Mouse (Mus musculus) liver, embryonic 13.5 days (tissue): Measurements from ENCODE around the gene Cpm. TPM values are rescaled to one million over a fixed set of nuclear protein-coding genes. Genes with fewer than 3 reads are reported as not detected.

ENCODE experiments used
- ATAC-seq: fragments of 200-750 bp; cut with Nextera tagmentation; 2 replicates; pipeline ENCODE4 v1.8.0; 2017; ENCODE audit warnings: low read depth, mild to moderate bottlenecking, moderate number of reproducible peaks, moderate library complexity
- DNase-seq: peaks from one replicate; pipeline ENCODE4 v3.0.0; 2022
- H3K27ac ChIP-seq: fragments of 300-500 bp; sonication (generic); 2 replicates; pipeline ENCODE4 v1.5.1; 2015; ENCODE audit warnings: moderate library complexity, mild to moderate bottlenecking, inconsistent platforms
- H3K27me3 ChIP-seq: fragments of 300-500 bp; sonication (generic); 2 replicates; pipeline ENCODE4 v1.6.1; 2015; ENCODE audit warnings: mild to moderate bottlenecking, inconsistent platforms
- H3K36me3 ChIP-seq: fragments of 300-500 bp; sonication (generic); 2 replicates; pipeline ENCODE4 v1.6.1; 2015; ENCODE audit warnings: mild to moderate bottlenecking, inconsistent platforms
- H3K4me1 ChIP-seq: fragments of 300-500 bp; sonication (generic); replicated peaks from 2 replicates; pipeline ENCODE4 v1.6.1; 2015; ENCODE audit warnings: inconsistent platforms
- H3K4me2 ChIP-seq: fragments of 300-500 bp; sonication (generic); 2 replicates; pipeline ENCODE4 v1.6.1; 2015; ENCODE audit warnings: inconsistent platforms, mild to moderate bottlenecking, moderate library complexity
- H3K4me3 ChIP-seq: fragments of 300-500 bp; sonication (generic); replicated peaks from 2 replicates; pipeline ENCODE4 v1.5.1; 2015; ENCODE audit warnings: mild to moderate bottlenecking, inconsistent platforms
- H3K9ac ChIP-seq: fragments of 300-500 bp; sonication (generic); 2 replicates; pipeline ENCODE4 v1.6.1; 2015; ENCODE audit warnings: mild to moderate bottlenecking, inconsistent platforms
- H3K9me3 ChIP-seq: fragments of 300-500 bp; sonication (generic); replicated peaks from 2 replicates; pipeline ENCODE4 v1.6.1; 2016; ENCODE audit warnings: inconsistent platforms
- WGBS: fragments of 180-500 bp; shearing (Covaris S2); methylation state at CpG from one replicate; pipeline ENCODE4 v1.1.7; 2015; ENCODE audit not compliant: insufficient replicate concordance; 5-methylcytosine and 5-hydroxymethylcytosine counted together
- polyA plus RNA-seq: library from polyadenylated mRNA; unstranded; fragments of >200 nt; fragmentation: Nextera tagmentation; extraction: Ambion mirVana; gene quantifications from 2 replicates; pipeline ENCODE4 v1.2.1, GENCODE M21; 2015

Cpm gene
- polyA plus RNA-seq, 1 experiment from 2014 or later = 19.3 TPM

- no peak for ATAC-seq
- DNase-seq = no peak
- no peak overlapping the region for H3K4me3 ChIP-seq
- H3K36me3 ChIP-seq = no peaks in the 10 kb centered on the region
- no peak overlapping the region for H3K27ac ChIP-seq
- H3K9me3 ChIP-seq = no peaks in the 10 kb centered on the region
- 76% methylated on average over 9 of the region's 9 CpGs for WGBS
- H3K4me1 ChIP-seq = peaks cover 12% of the 10 kb centered on the region
- H3K9ac ChIP-seq = no peak overlapping the region
- 0 out of 2 replicates have a peak, but pooled peaks cover 3% of the 10 kb centered on the region for H3K27me3 ChIP-seq
- no peak overlapping the region for H3K4me2 ChIP-seq
These were observed 12.8 kb downstream of the Cpm start for GRCm38 (mm10) chr10:117642201-117642450.

GRCm38 (mm10) chr10:117642491-117643262 lies 13.4 kb downstream of the Cpm start:
- no peak overlapping the region for H3K4me3 ChIP-seq
- DNase-seq = no peak
- peaks cover 12% of the 10 kb centered on the region for H3K4me1 ChIP-seq
- H3K27me3 ChIP-seq = 0 out of 2 replicates have a peak, but pooled peaks cover 3% of the 10 kb centered on the region
- H3K9ac ChIP-seq = no peak overlapping the region
- WGBS = 75% methylated on average over 15 of the region's 15 CpGs
- ATAC-seq = no peak
- no peak overlapping the region for H3K27ac ChIP-seq
- no peaks in the 10 kb centered on the region for H3K36me3 ChIP-seq
- H3K4me2 ChIP-seq = no peak overlapping the region
- H3K9me3 ChIP-seq = no peaks in the 10 kb centered on the region

GRCm38 (mm10) chr10:117643302-117643701 lies 14.0 kb downstream of the Cpm start:
- Histone ChIP-seq H3K4me2 (no peak overlapping the region), H3K4me1 (peaks cover 12% of the 10 kb centered on the region), H3K36me3 (no peaks in the 10 kb centered on the region), H3K4me3 (no peak overlapping the region), H3K9me3 (no peaks in the 10 kb centered on the region), H3K27me3 (0 out of 2 replicates have a peak, but pooled peaks cover 3% of the 10 kb centered on the region), H3K9ac (no peak overlapping the region), H3K27ac (no peak overlapping the region)
- 56% methylated on average over 6 of the region's 6 CpGs for WGBS
- ATAC-seq (no peak), DNase-seq (no peak)

GRCm38 (mm10) chr10:117643711-117644428 lies 14.6 kb downstream of the Cpm start:
- Histone ChIP-seq H3K4me2 (no peak overlapping the region), H3K4me3 (no peak overlapping the region), H3K36me3 (no peaks in the 10 kb centered on the region), H3K9me3 (no peaks in the 10 kb centered on the region), H3K27ac (no peak overlapping the region), H3K4me1 (peaks cover 12% of the 10 kb centered on the region), H3K27me3 (0 out of 2 replicates have a peak, but pooled peaks cover 3% of the 10 kb centered on the region), H3K9ac (no peak overlapping the region)
- DNase-seq (no peak), ATAC-seq (no peak)
- WGBS = 72% methylated on average over 12 of the region's 12 CpGs

- WGBS = 83% methylated on average over 8 of the region's 8 CpGs
- H3K27me3 ChIP-seq = 0 out of 2 replicates have a peak, but pooled peaks cover 3% of the 10 kb centered on the region
- no peaks in the 10 kb centered on the region for H3K36me3 ChIP-seq
- DNase-seq (no peak), ATAC-seq (no peak)
- no peak overlapping the region for H3K27ac ChIP-seq
- no peak overlapping the region for H3K4me3 ChIP-seq
- no peak overlapping the region for H3K9ac ChIP-seq
- H3K9me3 ChIP-seq = no peaks in the 10 kb centered on the region
- H3K4me1 ChIP-seq = peaks cover 12% of the 10 kb centered on the region
- H3K4me2 ChIP-seq = no peak overlapping the region
These were observed 15.1 kb downstream of the Cpm start for GRCm38 (mm10) chr10:117644429-117644748.

GRCm38 (mm10) chr10:117644828-117645227 lies 15.5 kb downstream of the Cpm start:
- H3K9ac ChIP-seq = no peak overlapping the region
- DNase-seq (no peak), ATAC-seq (no peak)
- no peaks in the 10 kb centered on the region for H3K36me3 ChIP-seq
- 78% methylated on average over 11 of the region's 11 CpGs for WGBS
- H3K4me2 ChIP-seq = no peak overlapping the region
- H3K4me3 ChIP-seq = no peak overlapping the region
- H3K4me1 ChIP-seq = peaks cover 10% of the 10 kb centered on the region
- H3K27ac ChIP-seq = no peak overlapping the region
- no peaks in the 10 kb centered on the region for H3K9me3 ChIP-seq
- 0 out of 2 replicates have a peak, but pooled peaks cover 3% of the 10 kb centered on the region for H3K27me3 ChIP-seq

GRCm38 (mm10) chr10:117645487-117645964 lies 16.2 kb downstream of the Cpm start:
- Histone ChIP-seq H3K4me1 (peaks cover 3% of the 10 kb centered on the region; the same call in 1 of the 2 replicates), H3K9me3 (no peaks in the 10 kb centered on the region), H3K36me3 (no peaks in the 10 kb centered on the region), H3K4me2 (no peak overlapping the region), H3K27ac (no peak overlapping the region), H3K4me3 (no peak overlapping the region), H3K9ac (no peak overlapping the region), H3K27me3 (0 out of 2 replicates have a peak, but pooled peaks cover 3% of the 10 kb centered on the region)
- ATAC-seq (no peak), DNase-seq (no peak)
- 65% methylated on average over 7 of the region's 7 CpGs for WGBS

- 70% methylated on average over 5 of the region's 5 CpGs for WGBS
- DNase-seq = no peak
These were observed 17.3 kb downstream of the Cpm start for GRCm38 (mm10) chr10:117646482-117647157.

GRCm38 (mm10) chr10:117647158-117647505 lies 17.8 kb downstream of the Cpm start:
- DNase-seq = no peak
- H3K4me2 ChIP-seq = no peak overlapping the region

More at GRCm38 (mm10) chr10:117646482-117647157, 17.3 kb downstream of the Cpm start:
- H3K4me2 ChIP-seq = no peak overlapping the region
- no peak overlapping the region for H3K27ac ChIP-seq
- H3K9me3 ChIP-seq = no peaks in the 10 kb centered on the region
- H3K36me3 ChIP-seq = no peaks in the 10 kb centered on the region
- H3K27me3 ChIP-seq = 0 out of 2 replicates have a peak, but pooled peaks cover 3% of the 10 kb centered on the region
- H3K4me3 ChIP-seq = no peak overlapping the region
- no peak overlapping the region for H3K9ac ChIP-seq
- ATAC-seq = no peak
- no peaks in the 10 kb centered on the region for H3K4me1 ChIP-seq

GRCm38 (mm10) chr10:117647964-117648472 lies 18.7 kb downstream of the Cpm start:
- 74% methylated on average over 2 of the region's 2 CpGs for WGBS
- Histone ChIP-seq H3K4me1 (no peaks in the 10 kb centered on the region), H3K9ac (no peak overlapping the region), H3K9me3 (no peaks in the 10 kb centered on the region), H3K4me2 (no peak overlapping the region), H3K27ac (no peak overlapping the region), H3K27me3 (no peaks in the 10 kb centered on the region), H3K36me3 (no peaks in the 10 kb centered on the region), H3K4me3 (no peak overlapping the region)
- DNase-seq = no peak
- no peak for ATAC-seq

More at GRCm38 (mm10) chr10:117647158-117647505, 17.8 kb downstream of the Cpm start:
- WGBS = 77% methylated on average over 13 of the region's 13 CpGs
- Histone ChIP-seq H3K9ac (no peak overlapping the region), H3K4me3 (no peak overlapping the region), H3K9me3 (no peaks in the 10 kb centered on the region), H3K27me3 (no peaks in the 10 kb centered on the region), H3K27ac (no peak overlapping the region), H3K4me1 (no peaks in the 10 kb centered on the region), H3K36me3 (no peaks in the 10 kb centered on the region)
- no peak for ATAC-seq

- H3K4me3 ChIP-seq = no peak overlapping the region
- ATAC-seq = no peak
- no peaks in the 10 kb centered on the region for H3K9me3 ChIP-seq
- H3K4me2 ChIP-seq = no peak overlapping the region
- 77% methylated on average over 3 of the region's 3 CpGs for WGBS
- no peak for DNase-seq
- no peak overlapping the region for H3K27ac ChIP-seq
- no peaks in the 10 kb centered on the region for H3K4me1 ChIP-seq
- no peak overlapping the region for H3K9ac ChIP-seq
- no peaks in the 10 kb centered on the region for H3K27me3 ChIP-seq
- H3K36me3 ChIP-seq = no peaks in the 10 kb centered on the region
These were observed 19.3 kb downstream of the Cpm start for GRCm38 (mm10) chr10:117648643-117649042.
